Mouse (Mus musculus) hindbrain, postnatal 0 days (tissue): ENCODE data around the gene Sema3c. TPM values are rescaled to one million over a fixed set of nuclear protein-coding genes. Genes with fewer than 3 reads are reported as not detected.

Experiments
- ATAC-seq: fragments of 200-750 bp; cut with Nextera tagmentation; 2 replicates; pipeline ENCODE4 v1.8.0; 2017; ENCODE audit warnings: mild to moderate bottlenecking, moderate TSS enrichment, moderate library complexity
- DNase-seq: peaks from one replicate; pipeline ENCODE4 v3.0.0-alpha.2; 2015; ENCODE audit warnings: low spot score
- H3K27ac ChIP-seq: fragments of 300-500 bp; sonication (generic); 2 replicates; pipeline ENCODE4 v1.5.1; 2014; ENCODE audit warnings: mild to moderate bottlenecking
- H3K27me3 ChIP-seq: fragments of 300-500 bp; sonication (generic); 2 replicates; pipeline ENCODE4 v1.6.1; 2014; ENCODE audit warnings: low read length, mixed read lengths; ENCODE audit not compliant: insufficient read depth
- H3K36me3 ChIP-seq: fragments of 300-500 bp; sonication (generic); 2 replicates; pipeline ENCODE4 v1.6.1; 2014; ENCODE audit warnings: low read length, mixed read lengths; ENCODE audit not compliant: insufficient read depth
- H3K4me1 ChIP-seq: fragments of 300-500 bp; sonication (generic); 2 replicates; pipeline ENCODE4 v1.6.1; 2014; ENCODE audit warnings: antibody characterized with exemption, low read length, mixed read lengths; ENCODE audit not compliant: insufficient read depth
- H3K4me2 ChIP-seq: fragments of 300-500 bp; sonication (generic); 2 replicates; pipeline ENCODE4 v1.6.1; 2014; ENCODE audit warnings: low read depth, mild to moderate bottlenecking, low read length, moderate library complexity, mixed read lengths
- H3K4me3 ChIP-seq: fragments of 300-500 bp; sonication (generic); 2 replicates; pipeline ENCODE4 v1.5.1; 2014; ENCODE audit warnings: low read length
- H3K9ac ChIP-seq: fragments of 300-500 bp; sonication (generic); replicated peaks from 2 replicates; pipeline ENCODE4 v1.6.1; 2014; ENCODE audit warnings: mild to moderate bottlenecking, low read length, moderate library complexity, mixed read lengths
- H3K9me3 ChIP-seq: fragments of 300-500 bp; sonication (generic); 2 replicates; pipeline ENCODE4 v1.6.1; 2016; ENCODE audit warnings: low read length, mixed read lengths
- CTCF ChIP-seq: IDR thresholded peaks from 2 replicates; pipeline ENCODE4 v1.5.1; 2016; ENCODE audit warnings: antibody characterized with exemption, control low read depth, low read depth
- WGBS: fragments of 180-500 bp; shearing (Covaris S2); extraction: QIAGEN DNeasy Blood & Tissue Kit; methylation state at CpG from one replicate; pipeline ENCODE4 v1.1.7; 2014; 5-methylcytosine and 5-hydroxymethylcytosine counted together
- polyA plus RNA-seq: library from polyadenylated mRNA; unstranded; fragments of >200 nt; fragmentation: Nextera tagmentation; extraction: Ambion mirVana; gene quantifications from 2 replicates; pipeline ENCODE4 v1.2.1, GENCODE M21; 2015
- total RNA-seq: library from RNA; depleted of rRNA; stranded (reverse); fragments of >200 nt; gene quantifications from 2 replicates; pipeline ENCODE4 v1.2.3, GENCODE M21; 2014

The Sema3c gene
- total and polyA plus RNA-seq, 2 experiments from 2014 or later, result 11.6 to 23.5 TPM

GRCm38 (mm10) chr5:17586518-17587210, 12.6 kb downstream of the Sema3c start:
- H3K9ac ChIP-seq, result no peak overlapping the region
- WGBS, result 58% methylated on average over 2 of the region's 2 CpGs
- no peaks in the 10 kb centered on the region for H3K9me3 ChIP-seq
- H3K27ac ChIP-seq, result no peak overlapping the region
- H3K4me2 ChIP-seq, result no peak overlapping the region
- 0 out of 2 replicates have a peak, but pooled peaks have one; percentile 24 for ATAC-seq
- H3K4me1 ChIP-seq, result no peaks in the 10 kb centered on the region
- peak; percentile 40 for DNase-seq
- no peak for TF ChIP-seq CTCF
- H3K4me3 ChIP-seq, result no peak overlapping the region
- H3K27me3 ChIP-seq, result no peaks in the 10 kb centered on the region
- no peaks in the 10 kb centered on the region for H3K36me3 ChIP-seq

DNA sequence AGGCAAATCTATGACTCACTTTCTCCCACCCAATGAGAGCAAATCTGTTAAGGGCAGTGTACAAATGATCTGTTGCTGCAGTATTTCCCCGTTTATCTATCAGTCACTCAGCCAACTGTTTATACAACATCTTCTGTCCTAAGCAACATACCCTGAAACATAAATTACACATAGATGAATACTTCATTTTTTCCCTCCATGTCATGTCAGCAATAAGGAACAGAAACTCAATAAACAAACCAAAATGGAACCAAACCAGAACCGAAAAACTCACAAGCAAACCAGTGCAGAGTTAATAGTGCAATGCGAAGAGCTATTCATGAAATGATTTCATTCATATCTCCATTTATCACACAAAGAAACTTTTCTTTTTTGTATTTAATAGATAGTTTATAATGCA, 17.8 kb downstream of the Sema3c start:
- ATAC-seq (no peak), DNase-seq (no peak)
- Histone ChIP-seq H3K27me3 (no peaks in the 10 kb centered on the region), H3K4me3 (no peak overlapping the region), H3K27ac (no peak overlapping the region), H3K9ac (no peak overlapping the region), H3K4me2 (no peak overlapping the region), H3K36me3 (no peaks in the 10 kb centered on the region), H3K4me1 (no peaks in the 10 kb centered on the region), H3K9me3 (no peaks in the 10 kb centered on the region)
- no peak for TF ChIP-seq CTCF
- WGBS, result 94% methylated on average over 3 of the region's 3 CpGs

GRCm38 (mm10) chr5:17601700-17602099, 27.6 kb downstream of the Sema3c start:
- no peak for ATAC-seq
- no peak for DNase-seq
- no peaks in the 10 kb centered on the region for H3K27me3 ChIP-seq
- TF ChIP-seq CTCF, result no peak
- H3K36me3 ChIP-seq, result no peaks in the 10 kb centered on the region
- 87% methylated on average over 4 of the region's 4 CpGs for WGBS
- H3K9ac ChIP-seq, result no peak overlapping the region
- H3K4me3 ChIP-seq, result no peak overlapping the region
- H3K27ac ChIP-seq, result no peak overlapping the region
- no peaks in the 10 kb centered on the region for H3K4me1 ChIP-seq
- no peak overlapping the region for H3K4me2 ChIP-seq
- H3K9me3 ChIP-seq, result no peaks in the 10 kb centered on the region

DNA sequence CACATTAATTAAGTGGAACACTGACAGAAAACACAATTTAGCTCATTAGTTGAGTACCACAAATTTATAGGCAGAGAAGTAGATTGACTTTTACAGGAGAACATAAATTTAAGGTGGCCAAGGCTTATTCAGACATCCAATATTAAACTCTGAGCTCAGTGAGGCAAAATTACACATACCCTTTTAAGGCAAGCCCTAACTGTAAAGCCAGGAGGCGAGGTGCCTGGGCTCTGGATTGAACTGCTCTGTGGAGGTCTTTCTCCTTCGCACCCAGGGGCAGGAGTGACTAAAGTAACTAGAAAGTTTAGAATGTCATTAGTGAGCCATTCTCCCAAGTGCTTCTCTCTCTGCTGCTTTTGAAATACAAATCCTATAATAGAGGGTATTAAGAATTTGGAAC, 46.5 kb downstream of the Sema3c start:
- Histone ChIP-seq H3K27ac (no peak overlapping the region), H3K4me1 (no peaks in the 10 kb centered on the region), H3K27me3 (no peaks in the 10 kb centered on the region), H3K4me2 (no peak overlapping the region), H3K4me3 (no peak overlapping the region), H3K9me3 (no peaks in the 10 kb centered on the region), H3K36me3 (no peaks in the 10 kb centered on the region), H3K9ac (no peak overlapping the region)
- DNase-seq (no peak), ATAC-seq (no peak)
- TF ChIP-seq CTCF, result no peak
- 75% methylated on average over 2 of the region's 2 CpGs for WGBS

DNA sequence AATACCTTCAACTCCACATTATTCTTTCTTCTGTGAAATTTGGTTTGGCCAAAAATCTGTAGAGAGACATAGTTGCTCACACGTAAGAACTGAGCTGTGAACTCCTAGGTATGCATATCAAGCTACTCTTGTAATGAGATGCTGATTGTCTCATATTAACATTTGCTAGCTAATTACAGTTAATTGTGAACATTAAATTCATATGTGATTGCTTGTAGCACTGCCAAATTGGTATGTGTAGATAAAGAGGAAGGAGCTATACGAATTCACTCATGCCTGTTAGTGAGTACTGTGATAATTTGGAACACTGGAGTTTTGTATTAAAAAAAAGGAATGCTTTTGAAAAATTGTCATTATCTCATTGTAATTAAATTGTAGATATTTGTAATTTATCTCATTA, 48.5 kb downstream of the Sema3c start:
- WGBS, result 81% methylated on average over 2 of the region's 2 CpGs
- DNase-seq, result no peak

DNA sequence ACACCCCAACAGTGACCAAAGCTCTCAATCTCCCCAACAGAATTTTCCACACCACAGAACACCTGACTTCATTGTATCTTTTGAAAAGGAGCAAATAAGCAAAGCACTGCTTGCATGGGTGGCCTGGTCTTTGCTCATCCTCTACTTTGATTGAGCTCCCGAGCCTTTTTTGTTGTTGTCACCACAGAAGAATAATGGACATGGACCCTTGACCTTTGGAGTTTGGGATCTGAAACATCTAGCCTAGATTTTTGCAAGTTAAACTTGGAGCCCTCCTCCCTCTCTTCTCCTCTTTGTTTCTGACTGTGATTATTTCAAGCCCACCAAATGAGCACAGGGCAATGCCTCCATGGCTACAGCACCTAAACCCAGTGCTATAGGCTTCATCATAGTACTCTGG, 54.5 kb downstream of the Sema3c start:
- no peak overlapping the region for H3K4me3 ChIP-seq
- no peaks in the 10 kb centered on the region for H3K27me3 ChIP-seq
- H3K36me3 ChIP-seq, result no peaks in the 10 kb centered on the region
- H3K4me2 ChIP-seq, result no peak overlapping the region
- H3K27ac ChIP-seq, result no peak overlapping the region
- DNase-seq (no peak), ATAC-seq (no peak)
- TF ChIP-seq CTCF, result no peak
- no peaks in the 10 kb centered on the region for H3K4me1 ChIP-seq
- no peak overlapping the region for H3K9ac ChIP-seq
- WGBS, result 12% methylated on average over 1 of the region's 1 CpGs
- no peaks in the 10 kb centered on the region for H3K9me3 ChIP-seq

More for the DNA sequence above, 48.5 kb downstream of the Sema3c start:
- H3K4me3 ChIP-seq, result no peak overlapping the region
- H3K4me1 ChIP-seq, result no peaks in the 10 kb centered on the region
- no peaks in the 10 kb centered on the region for H3K27me3 ChIP-seq
- no peak for ATAC-seq
- no peak overlapping the region for H3K4me2 ChIP-seq
- H3K9ac ChIP-seq, result no peak overlapping the region
- H3K36me3 ChIP-seq, result no peaks in the 10 kb centered on the region
- no peak for TF ChIP-seq CTCF
- H3K27ac ChIP-seq, result no peak overlapping the region
- no peaks in the 10 kb centered on the region for H3K9me3 ChIP-seq

DNA sequence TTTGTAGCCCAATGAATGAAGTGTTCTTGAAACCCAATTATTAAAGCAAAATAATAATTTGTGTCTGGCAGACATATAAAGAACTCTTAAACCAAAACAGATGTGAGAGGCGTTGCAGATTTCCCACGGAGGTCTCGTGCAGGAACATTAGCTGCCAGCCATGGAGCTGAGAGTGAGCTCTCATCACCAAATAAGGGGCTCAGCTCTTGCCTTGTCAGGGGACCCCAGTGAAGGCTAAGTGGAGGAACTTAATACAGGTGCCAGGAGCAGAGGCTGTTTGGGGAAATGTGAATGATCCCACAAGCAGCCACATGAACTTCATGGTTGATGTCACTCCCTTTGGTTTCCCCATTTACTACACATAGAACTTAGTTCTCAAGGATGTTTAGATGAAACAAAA, 55.5 kb downstream of the Sema3c start:
- Histone ChIP-seq H3K4me3 (no peak overlapping the region), H3K4me1 (no peaks in the 10 kb centered on the region), H3K27ac (no peak overlapping the region), H3K27me3 (no peaks in the 10 kb centered on the region), H3K9me3 (no peaks in the 10 kb centered on the region), H3K36me3 (no peaks in the 10 kb centered on the region), H3K9ac (no peak overlapping the region), H3K4me2 (no peak overlapping the region)
- no peak for TF ChIP-seq CTCF
- ATAC-seq (no peak), DNase-seq (no peak)
- WGBS, result 77% methylated on average over 3 of the region's 3 CpGs
